In the genomic region with DNA sequence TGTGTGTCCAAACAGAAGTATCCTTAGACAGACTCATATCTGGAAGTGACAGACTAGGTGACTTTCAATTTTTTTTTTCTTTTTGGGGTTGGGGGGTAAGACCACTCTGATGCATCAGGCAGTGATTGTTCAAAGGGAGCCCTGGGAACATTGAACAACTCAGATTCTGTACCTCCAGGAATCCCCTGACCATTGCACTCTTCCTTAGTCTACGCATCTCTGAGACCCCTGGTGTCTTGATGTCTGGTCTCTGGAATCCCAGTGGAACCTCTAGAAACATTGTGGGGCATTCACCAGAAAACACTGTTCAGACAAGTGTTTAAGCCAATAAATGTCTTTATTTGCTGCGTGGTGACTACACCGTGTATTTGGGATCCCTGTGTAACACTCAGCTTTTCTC, we compare ENCODE assay signal across 6 mouse cellular contexts.
DNase-seq lines count a peak whose midpoint lies in the region.

No protein-coding gene starts in this region.

- DNase-seq in gastrocnemius, postnatal 25 days: peak; percentile 7
- peak; percentile 84 for DNase-seq in heart, adult 11 months
- DNase-seq in heart, postnatal 4 days: peak; percentile 8
- DNase-seq in kidney, adult 18-20 months: peak; percentile 5
- DNase-seq in urinary bladder, adult 2 months (ENCODE audit: low spot score): peak; percentile 36
- DNase-seq in urinary bladder, postnatal 25 days (ENCODE audit: low spot score): peak; percentile 10

Comparison
In these comparisons a context has a peak if more than half of its experiments do, and no peak if none do; other contexts are left out.
1. Peak in every context shown above with its lines: DNase-seq.
2. DNase-seq: peak in every context shown above with its lines; median percentile 84 in heart, adult 11 months; 36 in urinary bladder, adult 2 months; 10 in urinary bladder, postnatal 25 days; 8 in heart, postnatal 4 days; 7 in gastrocnemius, postnatal 25 days; 5 in kidney, adult 18-20 months.